Mouse (Mus musculus) liver, embryonic 14.5 days (tissue): ENCODE measurements around the gene Apobec3. TPM values are rescaled to one million over a fixed set of nuclear protein-coding genes. Genes with fewer than 3 reads are reported as not detected.

ENCODE experiments used
- ATAC-seq: fragments of 200-750 bp; cut with Nextera tagmentation; 2 replicates; pipeline ENCODE4 v1.8.0; 2017; ENCODE audit warnings: moderate number of reproducible peaks, mild to moderate bottlenecking, moderate library complexity; ENCODE audit not compliant: insufficient read depth
- DNase-seq, 3 experiments: peaks; one replicate each; pipeline ENCODE4 v3.0.0-alpha.2; 2012 to 2013; ENCODE audit warnings: low read depth in 3 of 3, low spot score in 3 of 3
- H3K27ac ChIP-seq: fragments of 300-500 bp; sonication (generic); 2 replicates; pipeline ENCODE4 v1.5.1; 2014; ENCODE audit warnings: moderate library complexity, mild to moderate bottlenecking, control low read depth, inconsistent platforms
- H3K27me3 ChIP-seq: fragments of 300-500 bp; sonication (generic); 2 replicates; pipeline ENCODE4 v1.6.1; 2014; ENCODE audit warnings: mild to moderate bottlenecking, low read length, moderate library complexity; ENCODE audit not compliant: control insufficient read depth, insufficient read depth
- H3K36me3 ChIP-seq: fragments of 300-500 bp; sonication (generic); replicated peaks from 2 replicates; pipeline ENCODE4 v1.6.1; 2014; ENCODE audit warnings: low read depth; ENCODE audit not compliant: control insufficient read depth, insufficient read depth
- H3K4me1 ChIP-seq, 2 experiments: fragments of 200-500 bp in 1 of 2; fragments of 300-500 bp in 1 of 2; sonication (generic) in 1 of 2; replicated peaks; 2 replicates each; pipeline ENCODE4 v1.6.1; 2012 to 2014; ENCODE audit warnings: antibody characterized with exemption in 1 of 2, inconsistent platforms in 1 of 2, low read length in 1 of 2; ENCODE audit not compliant: control insufficient read depth in 2 of 2, insufficient read depth in 2 of 2
- H3K4me2 ChIP-seq: fragments of 300-500 bp; sonication (generic); 2 replicates; pipeline ENCODE4 v1.6.1; 2014; ENCODE audit warnings: low read depth, mild to moderate bottlenecking, control low read depth, moderate library complexity
- H3K4me3 ChIP-seq, 2 experiments: fragments of 200-500 bp in 1 of 2; fragments of 300-500 bp in 1 of 2; sonication (generic) in 1 of 2; 2 replicates each; pipeline ENCODE4 v1.5.1; 2012 to 2014; ENCODE audit warnings: low read depth in 2 of 2, low read length in 2 of 2, mild to moderate bottlenecking in 2 of 2, control low read depth in 1 of 2, inconsistent platforms in 1 of 2, moderate library complexity in 1 of 2; ENCODE audit not compliant: insufficient read depth in 1 of 2
- H3K9ac ChIP-seq: fragments of 300-500 bp; sonication (generic); replicated peaks from 2 replicates; pipeline ENCODE4 v1.6.1; 2014; ENCODE audit warnings: mild to moderate bottlenecking, control low read depth, moderate library complexity
- H3K9me3 ChIP-seq: fragments of 300-500 bp; sonication (generic); 2 replicates; pipeline ENCODE4 v1.6.1; 2016; ENCODE audit warnings: low read length, mixed read lengths; ENCODE audit not compliant: control insufficient read depth
- CTCF ChIP-seq: IDR thresholded peaks from 2 replicates; pipeline ENCODE4 v1.5.1; 2016; ENCODE audit warnings: antibody characterized with exemption, low read depth, control low read depth
- EP300 ChIP-seq: IDR thresholded peaks from 2 replicates; pipeline ENCODE4 v1.6.1; 2016; ENCODE audit warnings: antibody characterized with exemption, low read depth
- WGBS: fragments of 180-500 bp; shearing (Covaris S2); extraction: QIAGEN DNeasy Blood & Tissue Kit; methylation state at CpG from one replicate; pipeline ENCODE4 v1.1.7; 2014; ENCODE audit not compliant: insufficient replicate concordance; 5-methylcytosine and 5-hydroxymethylcytosine counted together
- polyA plus RNA-seq, 2 experiments: library from polyadenylated mRNA; depleted of rRNA in 1 of 2; stranded (reverse) in 1 of 2; unstranded in 1 of 2; fragments of >200 nt; fragmentation: Nextera tagmentation in 1 of 2; extraction: Ambion mirVana in 1 of 2; gene quantifications; 2 replicates each; pipeline versions ENCODE4 v1.2.1 to v1.2.3; 2012 to 2014

The Apobec3 gene
- polyA plus RNA-seq, 2 experiments = 29.8 to 34.3 TPM

DNA sequence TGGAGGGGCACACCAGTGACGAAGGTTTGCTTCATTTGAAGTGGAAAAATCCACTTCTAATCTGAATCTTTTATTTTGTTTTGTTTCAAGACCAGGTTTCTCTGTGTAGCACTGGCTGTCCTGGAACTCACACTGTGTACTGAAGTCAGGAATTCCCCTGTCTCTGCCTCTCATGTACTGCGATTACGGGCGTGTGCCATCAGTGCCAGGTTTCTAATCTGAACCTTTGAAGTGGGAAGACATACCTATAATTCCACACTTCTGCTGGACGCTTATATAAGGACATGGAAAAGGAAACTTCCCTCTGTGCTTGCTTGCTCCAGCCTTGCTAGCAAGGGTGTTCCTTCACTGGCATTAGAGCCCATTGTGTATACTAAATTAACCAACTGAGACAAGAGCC lies 32.5 kb upstream of the Apobec3 start:
- H3K4me3 ChIP-seq = no peak overlapping the region
- 66% methylated on average over 5 of the region's 5 CpGs for WGBS
- no peaks in the 10 kb centered on the region for H3K36me3 ChIP-seq
- no peak overlapping the region for H3K4me2 ChIP-seq
- no peak overlapping the region for H3K27ac ChIP-seq
- DNase-seq = no peak
- TF ChIP-seq CTCF (no peak), EP300 (no peak)
- no peak for ATAC-seq
- no peaks in the 10 kb centered on the region for H3K4me1 ChIP-seq
- H3K9ac ChIP-seq = no peak overlapping the region
- no peaks in the 10 kb centered on the region for H3K27me3 ChIP-seq
- no peaks in the 10 kb centered on the region for H3K9me3 ChIP-seq

DNA sequence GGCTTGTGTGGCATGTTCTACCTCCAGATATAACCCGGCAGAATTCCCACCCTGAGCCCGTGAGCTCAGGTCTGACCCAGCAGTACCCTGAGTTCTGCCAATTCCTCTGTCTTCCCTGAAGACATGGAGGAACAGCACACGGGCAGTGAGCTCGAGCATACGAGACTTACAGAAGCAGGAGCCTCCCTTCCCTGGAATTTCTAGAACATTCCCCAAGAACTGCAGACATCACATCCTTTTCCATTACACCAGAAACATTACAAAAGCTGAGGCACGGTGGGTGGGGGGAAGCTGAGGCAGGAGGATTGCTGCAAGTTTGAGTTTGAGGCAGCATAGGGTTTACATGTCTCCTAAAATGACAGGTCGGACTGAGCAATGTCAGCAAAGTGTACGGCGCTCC lies 31.6 kb upstream of the Apobec3 start:
- H3K27ac ChIP-seq = no peak overlapping the region
- ATAC-seq (no peak), DNase-seq (no peak)
- TF ChIP-seq CTCF = no peak
- TF ChIP-seq EP300 = no peak
- H3K9me3 ChIP-seq = no peaks in the 10 kb centered on the region
- H3K4me1 ChIP-seq = no peaks in the 10 kb centered on the region
- H3K27me3 ChIP-seq = no peaks in the 10 kb centered on the region
- H3K4me3 ChIP-seq = no peak overlapping the region
- H3K4me2 ChIP-seq = no peak overlapping the region
- H3K9ac ChIP-seq = no peak overlapping the region
- no peaks in the 10 kb centered on the region for H3K36me3 ChIP-seq
- WGBS = 68% methylated on average over 9 of the region's 9 CpGs

DNA sequence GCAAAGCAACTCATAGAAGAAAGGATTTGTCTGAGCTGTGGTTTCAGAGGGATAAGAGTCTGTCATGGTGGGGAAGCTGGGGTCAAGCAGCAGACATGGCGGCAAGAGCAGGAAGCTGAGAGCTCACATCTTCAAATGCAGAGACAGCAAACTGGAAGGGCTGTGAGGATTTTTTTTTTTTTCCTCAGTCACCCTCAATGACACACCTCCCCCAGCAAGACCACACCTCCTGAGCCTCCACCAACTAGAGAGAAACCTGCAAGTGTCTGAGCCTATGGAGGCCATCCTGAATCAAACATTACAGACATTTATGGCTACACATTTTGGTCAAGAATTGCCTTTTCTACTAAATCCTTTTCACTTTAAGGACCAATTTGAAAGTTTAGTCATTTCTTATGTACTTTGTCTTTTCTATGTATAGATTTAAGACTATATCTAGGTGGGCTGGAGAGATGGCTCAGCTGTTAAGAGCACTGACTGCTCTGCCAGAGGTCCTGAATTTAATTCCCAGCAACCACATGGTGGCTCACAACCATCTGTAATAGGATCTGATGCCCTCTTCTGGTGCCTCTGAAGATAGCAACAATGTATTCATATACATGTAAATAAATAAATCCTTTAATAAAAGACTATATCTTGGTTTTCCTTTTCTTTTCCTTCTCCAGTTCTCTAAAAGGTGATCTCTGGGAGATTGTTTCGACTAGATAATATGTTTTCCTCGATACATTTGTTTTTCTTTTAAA lies 24.0 kb upstream of the Apobec3 start:
- Histone ChIP-seq H3K4me2 (no peak overlapping the region), H3K9me3 (no peaks in the 10 kb centered on the region), H3K4me3 (no peak overlapping the region), H3K27ac (no peak overlapping the region), H3K4me1 (no peaks in the 10 kb centered on the region), H3K36me3 (no peaks in the 10 kb centered on the region), H3K9ac (no peak overlapping the region), H3K27me3 (no peaks in the 10 kb centered on the region)
- ATAC-seq (no peak), DNase-seq (no peak)
- TF ChIP-seq CTCF (no peak), EP300 (no peak)
- 45% methylated on average over 3 of the region's 3 CpGs for WGBS

DNA sequence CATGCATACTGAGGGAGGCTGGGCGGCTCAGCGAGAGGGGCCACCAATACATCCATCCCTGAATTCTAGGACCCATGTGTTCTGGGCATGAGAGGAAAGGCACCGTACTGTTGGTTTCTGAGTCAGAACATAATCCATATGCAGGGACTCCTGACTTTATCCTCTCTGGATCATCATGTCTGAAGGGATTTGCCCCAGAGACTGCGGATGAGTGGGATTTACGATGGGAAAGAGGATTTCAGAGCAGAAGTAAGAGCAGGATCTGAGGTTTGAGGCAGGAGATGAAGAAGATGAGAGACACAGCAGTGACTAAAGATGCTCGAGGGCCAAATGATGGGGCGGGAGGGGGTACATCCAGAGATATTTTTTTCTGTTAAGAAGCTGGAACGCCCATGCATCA lies 17.9 kb upstream of the Apobec3 start:
- TF ChIP-seq EP300 = no peak
- TF ChIP-seq CTCF = no peak
- no peak overlapping the region for H3K27ac ChIP-seq
- no peaks in the 10 kb centered on the region for H3K36me3 ChIP-seq
- H3K4me2 ChIP-seq = no peak overlapping the region
- no peak overlapping the region for H3K4me3 ChIP-seq
- ATAC-seq (no peak), DNase-seq (no peak)
- H3K4me1 ChIP-seq = no peaks in the 10 kb centered on the region
- H3K9me3 ChIP-seq = no peaks in the 10 kb centered on the region
- H3K27me3 ChIP-seq = no peaks in the 10 kb centered on the region
- 62% methylated on average over 8 of the region's 8 CpGs for WGBS
- no peak overlapping the region for H3K9ac ChIP-seq

DNA sequence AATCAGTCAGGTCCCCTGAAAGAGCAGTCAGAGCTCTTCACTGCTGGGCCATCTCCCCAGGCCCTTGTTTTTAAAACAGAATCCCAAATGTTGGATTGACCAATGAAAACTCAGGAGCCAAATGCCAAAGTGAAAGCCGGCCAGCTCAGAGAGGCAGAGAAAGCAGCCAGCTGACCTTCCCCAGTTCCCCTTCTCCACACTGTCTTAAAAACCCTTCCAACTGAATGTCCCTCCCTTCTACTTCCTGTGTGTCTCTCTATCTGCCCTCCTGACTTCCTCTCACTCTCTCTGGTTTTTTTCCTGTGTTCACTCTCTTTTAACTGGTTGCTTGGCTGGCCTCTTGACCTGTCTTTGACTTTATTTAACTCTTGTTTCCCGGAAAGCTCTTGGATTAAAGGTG lies 17.5 kb upstream of the Apobec3 start:
- WGBS = 30% methylated on average over 2 of the region's 2 CpGs

More for the DNA sequence above, 17.5 kb upstream of the Apobec3 start:
- no peak overlapping the region for H3K4me3 ChIP-seq
- H3K9me3 ChIP-seq = no peaks in the 10 kb centered on the region
- no peak overlapping the region for H3K4me2 ChIP-seq
- no peaks in the 10 kb centered on the region for H3K4me1 ChIP-seq
- DNase-seq (no peak), ATAC-seq (no peak)
- no peaks in the 10 kb centered on the region for H3K36me3 ChIP-seq
- H3K27me3 ChIP-seq = no peaks in the 10 kb centered on the region
- TF ChIP-seq CTCF (no peak), EP300 (no peak)
- no peak overlapping the region for H3K27ac ChIP-seq
- no peak overlapping the region for H3K9ac ChIP-seq
